Mouse (Mus musculus) lung, postnatal 0 days (tissue): ENCODE results near the gene Skap1. TPM values are rescaled to one million over a fixed set of nuclear protein-coding genes. Genes with fewer than 3 reads are reported as not detected.

Experiments used
- ATAC-seq: fragments of 200-750 bp; cut with Nextera tagmentation; 2 replicates; pipeline ENCODE4 v1.8.0; 2017; ENCODE audit warnings: moderate library complexity
- DNase-seq: peaks from one replicate; pipeline ENCODE4 v3.0.0-alpha.2; 2016; ENCODE audit warnings: low spot score
- H3K27ac ChIP-seq: fragments of 300-500 bp; sonication (generic); 2 replicates; pipeline ENCODE4 v1.5.1; 2014; ENCODE audit warnings: antibody characterized with exemption, mild to moderate bottlenecking, low read length, mixed read lengths
- H3K27me3 ChIP-seq: fragments of 300-500 bp; sonication (generic); replicated peaks from 2 replicates; pipeline ENCODE4 v1.6.1; 2014; ENCODE audit warnings: low read length, mixed read lengths; ENCODE audit not compliant: insufficient read depth
- H3K36me3 ChIP-seq: fragments of 300-500 bp; sonication (generic); 2 replicates; pipeline ENCODE4 v1.6.1; 2014; ENCODE audit warnings: low read length, mixed read lengths; ENCODE audit not compliant: insufficient read depth
- H3K4me1 ChIP-seq: fragments of 300-500 bp; sonication (generic); 2 replicates; pipeline ENCODE4 v1.6.1; 2014; ENCODE audit warnings: antibody characterized with exemption, low read depth, low read length, mixed read lengths; ENCODE audit not compliant: insufficient read depth
- H3K4me2 ChIP-seq: fragments of 300-500 bp; sonication (generic); replicated peaks from 2 replicates; pipeline ENCODE4 v1.6.1; 2014; ENCODE audit warnings: low read depth, mild to moderate bottlenecking, low read length, moderate library complexity, mixed read lengths
- H3K4me3 ChIP-seq: fragments of 300-500 bp; sonication (generic); 2 replicates; pipeline ENCODE4 v1.5.1; 2014; ENCODE audit warnings: low read depth, low read length
- H3K9ac ChIP-seq: fragments of 300-500 bp; sonication (generic); replicated peaks from 2 replicates; pipeline ENCODE4 v1.6.1; 2014; ENCODE audit warnings: low read depth, mild to moderate bottlenecking
- H3K9me3 ChIP-seq: fragments of 300-500 bp; sonication (generic); 2 replicates; pipeline ENCODE4 v1.6.1; 2016; ENCODE audit warnings: low read length, mixed read lengths
- CTCF ChIP-seq: IDR thresholded peaks from 2 replicates; pipeline ENCODE4 v1.5.1; 2016; ENCODE audit warnings: antibody characterized with exemption, mild to moderate bottlenecking
- EP300 ChIP-seq: IDR thresholded peaks from 2 replicates; pipeline ENCODE4 v1.6.1; 2016; ENCODE audit warnings: antibody characterized with exemption, mild to moderate bottlenecking, control low read depth
- WGBS: fragments of 180-500 bp; shearing (Covaris S2); extraction: QIAGEN DNeasy Blood & Tissue Kit; methylation state at CpG from one replicate; pipeline ENCODE4 v1.1.7; 2014; 5-methylcytosine and 5-hydroxymethylcytosine counted together
- polyA plus RNA-seq: library from polyadenylated mRNA; unstranded; fragments of >200 nt; fragmentation: Nextera tagmentation; extraction: Ambion mirVana; gene quantifications from 2 replicates; pipeline ENCODE4 v1.2.1, GENCODE M21; 2015

Skap1 gene
- polyA plus RNA-seq, 1 experiment from 2014 or later = 0.73 TPM

DNA sequence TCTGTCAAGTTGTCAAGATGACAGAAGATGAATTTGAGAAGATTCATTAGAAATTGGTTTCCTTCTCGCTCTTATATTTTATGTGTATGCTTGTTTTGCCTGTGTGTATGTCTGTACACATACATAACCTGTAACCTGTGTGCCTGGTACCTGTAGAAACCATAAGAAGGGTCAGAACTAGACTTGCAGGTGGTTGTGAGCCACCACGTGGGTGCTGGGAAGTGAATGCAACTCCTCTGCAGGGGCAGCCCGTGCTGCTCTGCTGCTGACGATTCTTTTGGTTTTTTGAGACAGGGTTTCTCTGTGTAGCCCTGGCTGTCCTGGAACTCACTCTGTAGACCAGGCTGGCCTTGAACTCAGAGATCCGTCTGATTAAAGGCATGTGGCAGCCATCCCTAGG lies 21.9 kb upstream of the Skap1 start:
- Histone ChIP-seq H3K27ac (no peak overlapping the region), H3K9me3 (no peaks in the 10 kb centered on the region), H3K4me2 (no peak overlapping the region), H3K36me3 (no peaks in the 10 kb centered on the region), H3K9ac (no peak overlapping the region), H3K4me3 (no peak overlapping the region), H3K27me3 (no peaks in the 10 kb centered on the region), H3K4me1 (no peaks in the 10 kb centered on the region)
- DNase-seq (no peak), ATAC-seq (no peak)
- TF ChIP-seq EP300 (no peak), CTCF (no peak)
- WGBS = 75% methylated on average over 5 of the region's 5 CpGs

DNA sequence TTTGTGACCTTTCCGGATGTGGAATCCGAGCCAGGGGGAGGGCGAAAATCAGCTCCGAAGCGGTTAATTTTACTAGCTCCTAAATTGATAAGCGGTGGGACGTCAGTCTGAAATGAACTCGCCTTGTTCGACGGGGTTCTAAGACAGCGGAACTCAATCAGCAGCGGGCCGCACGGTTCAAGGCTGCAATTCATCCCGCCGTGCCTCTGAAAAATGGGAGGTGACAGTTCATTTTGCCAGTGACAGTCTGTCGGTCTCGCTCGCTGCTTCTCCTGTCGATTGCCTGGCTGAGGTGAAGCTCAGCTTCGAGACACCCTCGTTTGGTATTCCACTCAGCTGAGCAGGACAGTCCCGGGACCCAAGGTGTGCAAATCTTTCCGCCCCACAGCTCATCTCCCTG lies 16.5 kb upstream of the Skap1 start:
- H3K4me1 ChIP-seq = no peaks in the 10 kb centered on the region
- H3K27me3 ChIP-seq = no peaks in the 10 kb centered on the region
- no peaks in the 10 kb centered on the region for H3K9me3 ChIP-seq
- WGBS = 56% methylated on average over 24 of the region's 24 CpGs
- no peak overlapping the region for H3K4me2 ChIP-seq
- H3K36me3 ChIP-seq = no peaks in the 10 kb centered on the region
- TF ChIP-seq CTCF (no peak), EP300 (no peak)
- DNase-seq = no peak
- no peak for ATAC-seq
- H3K27ac ChIP-seq = no peak overlapping the region
- no peak overlapping the region for H3K9ac ChIP-seq
- no peak overlapping the region for H3K4me3 ChIP-seq

DNA sequence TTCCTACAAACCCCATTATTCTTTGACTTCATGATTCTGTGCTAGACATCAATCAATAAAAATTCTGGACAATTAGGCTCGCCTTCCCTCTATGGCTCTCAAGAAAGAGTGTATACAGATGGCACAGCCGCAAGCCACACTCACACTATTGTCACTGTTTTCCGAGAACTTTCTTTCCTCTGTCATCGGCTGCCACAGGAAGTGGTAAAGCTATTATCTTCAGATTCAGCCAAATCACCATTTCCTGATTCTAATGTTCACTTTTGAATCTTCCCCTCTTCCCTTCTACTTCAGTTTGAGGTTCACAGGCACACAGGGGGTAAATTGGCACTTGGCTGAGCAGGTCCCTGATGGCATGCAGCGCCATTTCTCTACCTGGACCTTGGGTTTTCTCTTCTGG lies 9.3 kb upstream of the Skap1 start:
- Histone ChIP-seq H3K36me3 (no peaks in the 10 kb centered on the region), H3K9me3 (no peaks in the 10 kb centered on the region), H3K4me2 (no peak overlapping the region), H3K27ac (no peak overlapping the region), H3K9ac (no peak overlapping the region), H3K4me3 (no peak overlapping the region), H3K4me1 (no peaks in the 10 kb centered on the region), H3K27me3 (no peaks in the 10 kb centered on the region)
- TF ChIP-seq EP300 = no peak
- DNase-seq = no peak
- no peak for ATAC-seq
- WGBS = 49% methylated on average over 5 of the region's 5 CpGs

DNA sequence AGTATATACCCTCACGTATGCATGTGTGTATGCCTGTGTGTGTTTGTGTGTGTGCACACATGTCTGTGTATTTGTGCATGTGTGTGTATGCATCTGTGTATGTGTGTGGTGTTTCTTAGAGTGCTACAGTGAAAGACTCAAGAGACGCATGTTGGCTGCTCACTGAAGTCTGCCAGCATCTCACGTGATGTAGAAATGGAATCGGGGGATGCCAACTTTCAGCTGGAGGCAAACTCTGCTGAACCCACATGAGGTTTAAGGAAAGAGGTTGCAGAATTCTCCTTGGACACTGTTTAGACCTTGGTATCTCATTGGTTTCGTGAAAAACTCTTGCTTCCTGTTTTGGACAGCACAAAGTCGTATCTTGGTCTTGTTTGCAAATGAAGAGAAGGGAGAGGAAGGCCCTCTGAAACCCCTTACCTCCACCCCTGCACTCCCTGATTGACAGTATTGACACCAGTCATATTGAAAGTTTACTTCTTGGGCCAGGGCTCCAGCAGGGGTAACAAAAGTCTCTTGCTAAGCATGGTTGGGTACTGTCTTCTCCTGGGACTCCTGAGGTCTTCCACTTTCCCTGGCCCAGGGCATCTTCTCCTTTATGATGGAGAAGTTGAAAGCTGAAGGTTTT lies 8.6 kb upstream of the Skap1 start:
- WGBS = 80% methylated on average over 6 of the region's 6 CpGs
- no peak overlapping the region for H3K4me2 ChIP-seq
- no peaks in the 10 kb centered on the region for H3K4me1 ChIP-seq
- no peaks in the 10 kb centered on the region for H3K27me3 ChIP-seq
- no peak overlapping the region for H3K9ac ChIP-seq
- DNase-seq (no peak), ATAC-seq (no peak)
- no peak overlapping the region for H3K4me3 ChIP-seq
- no peaks in the 10 kb centered on the region for H3K36me3 ChIP-seq
- no peak overlapping the region for H3K27ac ChIP-seq
- no peaks in the 10 kb centered on the region for H3K9me3 ChIP-seq
- TF ChIP-seq EP300 = no peak
- TF ChIP-seq CTCF = no peak

DNA sequence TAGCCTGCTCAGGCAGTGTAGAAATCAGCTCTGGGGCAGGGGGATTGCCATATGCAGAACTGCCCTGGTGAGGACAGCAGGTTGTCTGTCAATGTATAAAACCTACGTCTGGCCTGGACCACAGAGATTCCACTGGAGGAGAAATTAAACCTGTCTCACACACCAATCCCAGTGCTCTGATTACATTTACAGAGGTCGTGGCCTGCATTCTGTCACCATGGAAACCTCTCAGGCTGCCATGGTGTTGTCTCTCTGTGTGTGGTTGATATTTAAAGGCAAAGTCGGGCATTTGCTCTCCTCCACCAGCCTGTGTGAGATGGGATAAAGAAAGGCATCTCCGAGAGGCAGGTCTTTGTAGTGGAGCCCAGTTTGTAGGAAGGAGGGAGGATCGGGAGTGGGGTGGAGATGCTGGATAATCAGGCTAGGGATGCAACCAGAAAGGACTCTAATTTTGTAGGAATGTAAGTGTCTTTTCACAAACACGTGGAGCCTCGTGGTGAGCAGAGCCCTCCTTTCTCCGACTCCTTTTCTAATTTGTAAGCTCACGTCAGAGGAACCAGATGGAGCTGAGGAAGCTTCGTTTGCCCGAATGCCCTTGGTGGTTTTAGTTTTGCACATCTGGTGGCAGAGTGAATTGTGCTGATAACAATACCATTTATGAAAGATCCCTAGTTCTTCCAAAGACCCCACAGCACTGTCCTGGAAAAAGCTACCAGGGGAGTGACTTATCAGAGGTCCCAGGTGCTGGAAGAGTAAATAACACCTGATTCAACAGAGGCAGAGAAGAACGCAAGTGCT lies 7.7 kb upstream of the Skap1 start:
- Histone ChIP-seq H3K27me3 (0 out of 2 replicates have a peak, but pooled peaks cover 6% of the 10 kb centered on the region), H3K4me1 (no peaks in the 10 kb centered on the region), H3K9ac (no peak overlapping the region), H3K4me2 (no peak overlapping the region), H3K27ac (no peak overlapping the region), H3K9me3 (no peaks in the 10 kb centered on the region), H3K4me3 (no peak overlapping the region), H3K36me3 (no peaks in the 10 kb centered on the region)
- DNase-seq (no peak), ATAC-seq (no peak)
- TF ChIP-seq EP300 (no peak), CTCF (no peak)
- WGBS = 24% methylated on average over 12 of the region's 12 CpGs

DNA sequence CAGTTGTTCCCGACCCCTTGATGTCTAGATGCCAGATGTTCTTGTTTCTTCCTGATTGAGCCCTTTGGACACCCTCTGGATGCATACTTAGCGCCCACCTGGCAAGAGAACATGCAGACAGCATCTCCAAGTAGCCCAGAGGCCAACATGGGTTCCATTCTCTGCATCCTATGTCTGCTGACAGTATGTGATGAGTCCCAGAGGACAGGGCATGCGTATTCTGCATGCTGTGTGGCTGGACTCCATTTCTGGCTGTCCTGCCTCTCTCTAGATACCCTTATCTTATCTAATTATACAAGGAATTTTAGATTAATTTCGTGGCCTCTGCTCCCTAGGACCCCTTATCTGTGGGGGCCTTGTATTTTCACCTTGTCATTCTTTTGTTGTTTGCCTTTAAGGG lies 2.6 kb upstream of the Skap1 start:
- no peak overlapping the region for H3K9ac ChIP-seq
- 34% methylated on average over 4 of the region's 4 CpGs for whole genome bisulfite sequencing
- TF ChIP-seq EP300 = no peak
- no peak for TF ChIP-seq CTCF
- H3K4me3 ChIP-seq = no peak overlapping the region
- H3K9me3 ChIP-seq = no peaks in the 10 kb centered on the region
- H3K36me3 ChIP-seq = no peaks in the 10 kb centered on the region
- peaks cover 18% of the 10 kb centered on the region; the same call in 1 of the 2 replicates for H3K27me3 ChIP-seq
- no peak for DNase-seq
- no peak overlapping the region for H3K27ac ChIP-seq
- ATAC-seq = no peak
- H3K4me2 ChIP-seq = no peak overlapping the region
- peaks cover 6% of the 10 kb centered on the region; the same call in 1 of the 2 replicates for H3K4me1 ChIP-seq
